Mouse (Mus musculus): ENCODE data around the gene Kdm4c. TPM values are rescaled to one million over a fixed set of nuclear protein-coding genes. Genes with fewer than 3 reads are reported as not detected.
"Not testable (repeated sequence)": the region's sequence is repeated elsewhere in the genome, so short reads cannot be mapped to it uniquely, and the experiment has no call there.

Gene Kdm4c
- polyA plus RNA-seq, 1 experiment from 2014 or later: 14.6 TPM

DNA sequence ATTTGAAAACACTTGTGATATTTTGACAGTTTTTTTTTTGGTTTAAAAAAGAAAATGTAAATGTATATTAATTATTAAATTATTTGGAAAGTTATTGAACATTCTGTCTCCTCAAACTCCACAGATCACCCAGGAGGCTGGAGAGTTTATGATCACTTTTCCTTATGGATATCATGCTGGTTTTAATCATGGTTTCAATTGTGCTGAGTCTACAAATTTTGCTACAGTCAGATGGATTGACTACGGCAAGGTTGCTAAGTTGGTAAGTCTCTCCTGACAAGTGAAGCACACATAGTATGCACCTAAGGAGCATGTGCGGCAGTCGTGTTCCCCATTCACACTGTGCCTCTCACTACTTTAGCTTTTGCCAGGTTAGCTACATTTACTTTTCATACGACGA, 73.1 kb downstream of the Kdm4c start:
- H3K27ac ChIP-seq: no peak overlapping the region
- no peaks in the 10 kb centered on the region for H3K4me1 ChIP-seq
- no peaks in the 10 kb centered on the region for H3K9me3 ChIP-seq
- 92% methylated on average over 5 of the region's 5 CpGs for WGBS
- no peak overlapping the region for H3K4me2 ChIP-seq (replicated peaks)
- 0 out of 2 replicates have a peak, but pooled peaks cover 3% of the 10 kb centered on the region for H3K36me3 ChIP-seq
- no peak overlapping the region for H3K4me3 ChIP-seq
- H3K9ac ChIP-seq: no peak overlapping the region
- no peak for ATAC-seq (ENCODE audit: insufficient number of reproducible peaks, insufficient read depth, low FRiP score, low TSS enrichment)
- no peaks in the 10 kb centered on the region for H3K27me3 ChIP-seq

DNA sequence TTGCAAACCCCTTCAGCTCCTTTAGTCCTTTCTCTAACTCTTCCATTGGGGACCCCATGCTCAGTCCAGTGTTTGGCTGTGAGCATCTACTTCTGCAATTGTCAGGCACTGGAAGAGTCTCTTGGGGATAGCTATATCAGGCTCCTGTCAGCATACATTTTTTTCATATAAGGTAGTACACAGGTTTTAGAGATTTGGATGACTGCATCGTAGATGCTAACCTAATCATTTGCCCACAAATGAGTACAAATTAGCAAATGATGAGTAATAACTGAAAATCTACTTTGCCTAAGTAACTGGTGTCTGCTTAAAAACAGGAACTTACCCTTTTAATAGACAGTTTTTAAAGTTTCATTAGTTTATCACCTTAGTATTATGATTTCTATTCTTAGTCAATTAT, 77.0 kb downstream of the Kdm4c start:
- H3K9ac ChIP-seq: no peak overlapping the region
- H3K27ac ChIP-seq: no peak overlapping the region
- no peak overlapping the region for H3K4me2 ChIP-seq (replicated peaks)
- no peaks in the 10 kb centered on the region for H3K4me1 ChIP-seq
- no peaks in the 10 kb centered on the region for H3K36me3 ChIP-seq
- no peak for ATAC-seq (ENCODE audit: insufficient number of reproducible peaks, insufficient read depth, low FRiP score, low TSS enrichment)
- H3K27me3 ChIP-seq: no peaks in the 10 kb centered on the region
- H3K4me3 ChIP-seq: no peak overlapping the region
- H3K9me3 ChIP-seq: no peaks in the 10 kb centered on the region
- WGBS: 96% methylated on average over 1 of the region's 1 CpGs

DNA sequence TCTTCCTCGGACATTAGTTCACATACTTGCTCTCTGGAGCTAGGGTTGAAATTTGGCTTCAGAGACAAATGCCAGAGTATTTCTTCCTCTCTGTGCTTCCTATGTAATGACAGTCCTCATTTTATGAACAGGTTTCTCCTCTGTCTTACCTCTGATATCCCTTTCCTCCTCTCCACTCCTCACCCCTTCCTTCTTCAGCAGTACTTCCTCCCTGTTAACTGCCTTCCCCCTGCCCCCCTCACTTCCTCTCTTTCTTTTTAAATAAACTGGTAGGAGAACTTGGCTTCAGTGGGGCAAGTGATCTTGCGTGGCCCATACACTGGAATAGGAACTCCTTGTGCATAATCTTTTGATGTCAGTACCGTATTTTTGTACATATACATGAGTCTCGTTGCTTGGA, 115.2 kb downstream of the Kdm4c start:
- no peak for ATAC-seq (ENCODE audit: insufficient number of reproducible peaks, insufficient read depth, low FRiP score, low TSS enrichment)
- Histone ChIP-seq H3K27me3 (no peaks in the 10 kb centered on the region), H3K4me2 (replicated peaks) (no peak overlapping the region), H3K4me3 (no peak overlapping the region), H3K9ac (no peak overlapping the region), H3K4me1 (no peaks in the 10 kb centered on the region), H3K27ac (no peak overlapping the region), H3K9me3 (no peaks in the 10 kb centered on the region), H3K36me3 (peaks cover 14% of the 10 kb centered on the region; the same call in 1 of the 2 replicates)
- 91% methylated on average over 4 of the region's 4 CpGs for WGBS

DNA sequence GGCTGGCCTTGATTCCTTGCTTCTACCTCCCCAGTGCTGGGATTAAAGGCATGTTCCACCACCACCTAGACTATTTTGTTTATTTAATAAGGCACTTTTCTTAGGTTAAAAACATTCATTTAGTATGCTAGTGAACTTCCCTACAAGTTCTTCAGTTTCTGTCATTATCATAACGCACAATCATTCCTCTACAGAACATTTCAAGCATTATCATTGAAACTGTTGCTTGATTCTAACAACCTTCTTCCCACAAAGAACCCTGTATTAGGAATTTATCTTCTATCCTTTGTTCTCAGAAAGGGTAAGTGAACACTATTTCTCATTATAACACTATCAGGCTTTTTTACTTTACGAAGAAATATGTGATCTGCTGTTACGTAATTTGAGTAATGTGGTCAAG, 118.0 kb downstream of the Kdm4c start:
- Histone ChIP-seq H3K4me2 (replicated peaks) (no peak overlapping the region), H3K36me3 (peaks cover 12% of the 10 kb centered on the region; the same call in 1 of the 2 replicates)
- WGBS: 96% methylated on average over 3 of the region's 3 CpGs

DNA sequence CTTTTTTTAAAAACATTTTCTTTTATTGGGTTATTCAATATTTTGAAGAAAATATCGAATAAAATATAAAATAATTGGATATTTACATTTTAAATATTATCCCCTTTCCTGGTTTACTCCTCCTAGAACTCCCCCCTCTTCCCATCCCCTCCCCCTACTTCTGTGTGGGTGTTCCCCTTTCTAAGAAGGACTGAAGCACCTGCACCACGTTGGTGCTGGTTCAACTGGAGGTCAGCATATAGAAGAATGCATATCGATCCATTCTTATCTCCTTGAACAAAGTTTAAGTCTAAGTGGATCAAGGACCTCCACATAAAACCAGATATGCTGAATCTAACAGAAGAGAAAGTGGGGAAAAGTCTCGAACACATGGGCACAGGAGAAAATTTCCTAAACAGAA, 144.3 kb downstream of the Kdm4c start:
- no peaks in the 10 kb centered on the region for H3K9me3 ChIP-seq
- H3K4me1 ChIP-seq: no peaks in the 10 kb centered on the region
- H3K27ac ChIP-seq: no peak overlapping the region
- ATAC-seq (ENCODE audit: insufficient number of reproducible peaks, insufficient read depth, low FRiP score, low TSS enrichment): no peak
- no peak overlapping the region for H3K4me3 ChIP-seq
- H3K4me2 ChIP-seq (replicated peaks): no peak overlapping the region
- no peaks in the 10 kb centered on the region for H3K27me3 ChIP-seq
- H3K36me3 ChIP-seq: no peaks in the 10 kb centered on the region
- H3K9ac ChIP-seq: no peak overlapping the region
- 70% methylated on average over 4 of the region's 4 CpGs for WGBS

More for the DNA sequence above, 118.0 kb downstream of the Kdm4c start:
- H3K9ac ChIP-seq: no peak overlapping the region
- H3K4me1 ChIP-seq: no peaks in the 10 kb centered on the region
- H3K9me3 ChIP-seq: no peaks in the 10 kb centered on the region
- no peak overlapping the region for H3K27ac ChIP-seq
- no peak overlapping the region for H3K4me3 ChIP-seq
- ATAC-seq (ENCODE audit: insufficient number of reproducible peaks, insufficient read depth, low FRiP score, low TSS enrichment): no peak
- no peaks in the 10 kb centered on the region for H3K27me3 ChIP-seq

DNA sequence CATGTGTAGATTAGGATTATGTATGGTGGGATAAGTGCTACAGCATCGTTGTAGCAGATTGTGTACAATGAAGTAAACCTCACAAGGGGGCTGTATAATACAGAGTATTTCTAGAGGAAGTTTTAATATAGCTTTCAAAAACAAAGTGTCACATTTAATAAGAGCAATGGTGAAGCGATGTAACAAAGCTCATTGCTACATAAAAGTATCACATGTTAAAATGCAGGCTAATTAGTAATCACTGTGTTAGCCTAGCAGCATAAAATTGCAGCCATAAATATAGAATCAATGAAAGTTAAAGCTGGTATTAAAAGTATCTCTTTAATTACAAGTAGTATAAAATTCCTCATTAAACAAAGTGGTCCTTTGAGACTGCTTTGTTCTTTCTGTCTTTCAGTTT, 150.9 kb downstream of the Kdm4c start:
- H3K9me3 ChIP-seq: no peaks in the 10 kb centered on the region
- no peaks in the 10 kb centered on the region for H3K27me3 ChIP-seq
- no peak overlapping the region for H3K27ac ChIP-seq
- no peak overlapping the region for H3K9ac ChIP-seq
- H3K36me3 ChIP-seq: peaks cover 14% of the 10 kb centered on the region; the same call in 1 of the 2 replicates
- H3K4me1 ChIP-seq: no peaks in the 10 kb centered on the region
- no peak for ATAC-seq (ENCODE audit: insufficient number of reproducible peaks, insufficient read depth, low FRiP score, low TSS enrichment)
- no peak overlapping the region for H3K4me2 ChIP-seq (replicated peaks)
- 89% methylated on average over 2 of the region's 2 CpGs for WGBS
- no peak overlapping the region for H3K4me3 ChIP-seq

DNA sequence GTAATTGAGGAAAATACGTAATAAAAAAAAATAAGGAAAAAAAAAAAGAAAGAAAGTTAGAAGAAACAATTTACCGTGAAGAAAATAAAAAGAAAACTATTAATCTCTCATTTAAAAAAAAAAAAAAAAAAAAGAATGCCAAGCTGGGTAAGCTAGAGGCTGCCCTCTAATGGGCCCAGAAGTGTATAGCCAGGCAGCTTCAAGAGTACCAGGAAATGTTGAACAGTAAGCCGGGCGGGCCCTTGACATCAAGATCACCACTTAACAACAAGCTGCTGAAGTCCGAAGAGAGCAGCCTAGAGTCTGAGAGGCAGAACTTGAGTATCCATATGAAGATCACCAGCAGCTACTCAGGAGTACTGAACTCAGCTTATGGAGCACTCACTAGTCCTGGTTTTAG, 154.3 kb downstream of the Kdm4c start:
- H3K4me1 ChIP-seq: no peaks in the 10 kb centered on the region

DNA sequence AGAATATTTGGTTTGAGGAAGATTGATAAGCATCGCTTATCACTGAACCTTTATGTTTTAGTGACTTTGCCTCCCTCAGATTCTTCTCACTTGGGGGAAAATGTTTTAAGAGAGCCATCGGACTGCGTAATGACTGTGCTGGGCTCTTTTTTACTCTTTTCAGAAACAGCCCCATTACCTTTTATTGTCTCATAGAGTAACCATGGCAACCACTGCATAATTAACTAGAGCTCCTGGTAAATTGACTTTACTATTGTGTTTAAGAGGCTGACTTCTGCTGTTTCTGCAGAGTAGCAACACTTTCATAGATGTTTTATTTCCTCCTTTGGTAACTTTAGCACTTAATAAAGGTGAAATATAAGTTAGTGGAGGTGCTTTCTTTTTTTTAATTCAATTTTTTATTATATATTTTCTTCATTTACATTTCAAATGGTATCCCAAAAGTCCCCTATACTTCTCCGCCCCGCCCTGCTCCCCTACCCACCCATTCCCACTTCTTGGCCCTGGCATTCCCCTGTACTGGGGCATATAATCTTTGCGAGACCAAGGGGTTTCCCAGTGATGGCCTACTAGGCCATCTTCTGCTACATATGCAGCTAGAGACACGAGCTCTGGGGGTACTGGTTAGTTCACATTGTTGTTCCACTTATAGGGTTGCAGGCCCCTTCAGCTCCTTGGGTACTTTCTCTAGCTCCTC, 159.5 kb downstream of the Kdm4c start:
- 87% methylated on average over 7 of the region's 7 CpGs for WGBS
- peaks cover 22% of the 10 kb centered on the region; the same call in 1 of the 2 replicates for H3K36me3 ChIP-seq

More for the DNA sequence above, 154.3 kb downstream of the Kdm4c start:
- H3K4me2 ChIP-seq (replicated peaks): no peak overlapping the region
- H3K27ac ChIP-seq: no peak overlapping the region
- no peak overlapping the region for H3K4me3 ChIP-seq
- no peaks in the 10 kb centered on the region for H3K9me3 ChIP-seq
- H3K27me3 ChIP-seq: no peaks in the 10 kb centered on the region
- 91% methylated on average over 5 of the region's 5 CpGs for WGBS
- H3K9ac ChIP-seq: no peak overlapping the region
- no peak for ATAC-seq (ENCODE audit: insufficient number of reproducible peaks, insufficient read depth, low FRiP score, low TSS enrichment)
- H3K36me3 ChIP-seq: peaks cover 14% of the 10 kb centered on the region; the same call in 1 of the 2 replicates

DNA sequence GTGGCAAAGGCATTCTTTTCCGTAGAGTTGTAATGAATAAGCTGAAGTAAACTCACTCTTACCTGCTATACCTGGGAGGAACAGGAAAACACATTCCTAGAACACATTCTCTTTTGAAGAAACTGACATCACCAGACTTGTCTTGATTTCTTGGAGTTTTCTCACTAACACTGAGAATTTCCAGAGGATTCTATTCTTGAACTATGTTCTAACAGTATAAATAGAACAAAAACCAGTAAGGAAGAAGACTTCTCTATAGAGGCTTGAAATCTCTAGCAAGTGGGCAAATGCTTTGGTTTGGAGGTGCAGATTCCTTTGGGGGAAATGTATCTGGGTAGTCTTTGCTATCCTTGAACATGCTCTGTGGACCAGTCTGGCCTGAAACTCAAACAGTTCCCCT, 166.4 kb downstream of the Kdm4c start:
- Histone ChIP-seq H3K4me3 (no peak overlapping the region), H3K9ac (no peak overlapping the region), H3K4me1 (no peaks in the 10 kb centered on the region), H3K36me3 (peaks cover 18% of the 10 kb centered on the region; the same call in 1 of the 2 replicates), H3K27ac (no peak overlapping the region), H3K4me2 (replicated peaks) (no peak overlapping the region), H3K27me3 (no peaks in the 10 kb centered on the region), H3K9me3 (no peaks in the 10 kb centered on the region)
- ATAC-seq (ENCODE audit: insufficient number of reproducible peaks, insufficient read depth, low FRiP score, low TSS enrichment): no peak
- 75% methylated on average over 1 of the region's 1 CpGs for WGBS

More for the DNA sequence above, 159.5 kb downstream of the Kdm4c start:
- not testable (repeated sequence) for H3K4me3 ChIP-seq; H3K9me3 ChIP-seq; H3K4me2 ChIP-seq (replicated peaks); ATAC-seq (ENCODE audit: insufficient number of reproducible peaks, insufficient read depth, low FRiP score, low TSS enrichment); H3K4me1 ChIP-seq; H3K27me3 ChIP-seq; H3K27ac ChIP-seq; H3K9ac ChIP-seq

DNA sequence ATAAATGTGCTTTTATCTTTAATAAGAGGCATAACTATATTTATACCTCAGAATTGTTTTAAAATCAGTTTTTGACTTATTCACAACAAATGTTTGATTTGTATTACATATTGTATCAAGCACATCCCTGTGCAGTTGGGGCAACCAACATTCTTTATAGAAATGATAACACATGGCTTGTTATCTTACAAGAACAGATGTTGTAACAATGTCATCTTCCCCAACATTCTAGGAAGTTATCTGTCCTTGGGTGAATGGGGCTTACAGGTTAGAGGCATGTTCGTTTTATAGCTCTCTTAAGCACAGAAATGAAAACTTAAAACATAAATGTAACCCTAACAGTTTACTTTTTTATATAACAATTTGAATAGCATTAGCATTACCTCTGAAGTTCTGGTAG, 177.5 kb downstream of the Kdm4c start:
- no peaks in the 10 kb centered on the region for H3K27me3 ChIP-seq
- no peaks in the 10 kb centered on the region for H3K4me1 ChIP-seq
- no peak overlapping the region for H3K4me2 ChIP-seq (replicated peaks)
- 80% methylated on average over 1 of the region's 1 CpGs for whole genome bisulfite sequencing
- H3K36me3 ChIP-seq: no peaks in the 10 kb centered on the region
- no peaks in the 10 kb centered on the region for H3K9me3 ChIP-seq
- H3K27ac ChIP-seq: no peak overlapping the region
- no peak overlapping the region for H3K4me3 ChIP-seq
- no peak overlapping the region for H3K9ac ChIP-seq
- no peak for ATAC-seq (ENCODE audit: insufficient number of reproducible peaks, insufficient read depth, low FRiP score, low TSS enrichment)
